Mouse (Mus musculus): ENCODE results near the gene Ggt5. TPM values are rescaled to one million over a fixed set of nuclear protein-coding genes. Genes with fewer than 3 reads are reported as not detected.
"Not testable (repeated sequence)": the region's sequence is repeated elsewhere in the genome, so short reads cannot be mapped to it uniquely, and the experiment has no call there.

Gene Ggt5
- polyA plus RNA-seq, 1 experiment from 2014 or later = 4.0 TPM

GRCm38 (mm10) chr10:75565436-75565835, 23.7 kb upstream of the Ggt5 start:
- Histone ChIP-seq H3K4me3 (ENCODE audit: low read depth, low read length) (peak overlapping the region; percentile 20; the same call in 1 of the 2 replicates), H3K27me3 (replicated peaks; ENCODE audit: control insufficient read depth, insufficient read depth, low read length) (peaks cover 11% of the 10 kb centered on the region)
- WGBS = 29% methylated on average over 6 of the region's 6 CpGs

DNA sequence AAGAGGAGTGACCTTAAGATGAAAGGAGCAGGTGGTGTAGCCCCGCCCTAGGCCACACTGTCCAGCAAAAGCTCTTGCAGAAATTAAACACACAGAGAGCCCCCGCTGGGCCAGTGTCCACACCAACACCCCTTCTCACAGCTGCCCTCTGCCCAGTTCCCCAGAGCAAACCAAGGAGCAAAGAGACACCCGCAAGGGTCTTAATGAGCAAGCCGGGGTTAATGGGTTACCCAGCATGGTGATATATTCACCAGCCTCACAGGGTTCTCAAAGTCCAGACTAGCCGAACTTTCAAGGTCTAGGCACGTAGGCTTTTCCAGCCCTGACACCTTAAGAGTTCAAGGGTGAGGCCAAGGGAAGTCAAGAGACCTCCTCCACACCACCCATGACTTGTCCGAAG, 23.2 kb upstream of the Ggt5 start:
- WGBS = 40% methylated on average over 7 of the region's 7 CpGs
- peak overlapping the region; percentile 41; the same call in 1 of the 2 replicates for H3K9ac ChIP-seq (ENCODE audit: low read depth, low read length)
- peak; percentile 75 for ATAC-seq
- H3K4me2 ChIP-seq (replicated peaks; ENCODE audit: low read depth) = peak overlapping the region; percentile 57
- no peaks in the 10 kb centered on the region for H3K9me3 ChIP-seq (ENCODE audit: control insufficient read depth)
- no peaks in the 10 kb centered on the region for H3K36me3 ChIP-seq (ENCODE audit: control insufficient read depth, insufficient read depth)
- H3K4me3 ChIP-seq (ENCODE audit: low read depth, low read length) = no peak overlapping the region
- no peak for TF ChIP-seq CTCF (IDR thresholded peaks at IDR 0.05; ENCODE audit: low read depth)
- H3K27ac ChIP-seq (ENCODE audit: low read depth, low read length) = peak overlapping the region; percentile 89
- H3K4me1 ChIP-seq (replicated peaks; ENCODE audit: control insufficient read depth, insufficient read depth, low read length) = 0 out of 2 replicates have a peak, but pooled peaks cover 6% of the 10 kb centered on the region
- H3K27me3 ChIP-seq (replicated peaks; ENCODE audit: control insufficient read depth, insufficient read depth, low read length) = peaks cover 6% of the 10 kb centered on the region

More at GRCm38 (mm10) chr10:75565436-75565835, 23.7 kb upstream of the Ggt5 start:
- Histone ChIP-seq H3K4me2 (replicated peaks; ENCODE audit: low read depth) (peak overlapping the region; percentile 57), H3K27ac (ENCODE audit: low read depth, low read length) (peak overlapping the region; percentile 89), H3K36me3 (ENCODE audit: control insufficient read depth, insufficient read depth) (no peaks in the 10 kb centered on the region), H3K9ac (ENCODE audit: low read depth, low read length) (peak overlapping the region; percentile 41; the same call in 1 of the 2 replicates), H3K9me3 (ENCODE audit: control insufficient read depth) (no peaks in the 10 kb centered on the region), H3K4me1 (replicated peaks; ENCODE audit: control insufficient read depth, insufficient read depth, low read length) (0 out of 2 replicates have a peak, but pooled peaks cover 6% of the 10 kb centered on the region)
- peak; percentile 71 for ATAC-seq
- no peak for TF ChIP-seq CTCF (IDR thresholded peaks at IDR 0.05; ENCODE audit: low read depth)

- H3K4me1 ChIP-seq (replicated peaks; ENCODE audit: control insufficient read depth, insufficient read depth, low read length) = 0 out of 2 replicates have a peak, but pooled peaks cover 6% of the 10 kb centered on the region
- no peak overlapping the region for H3K4me3 ChIP-seq (ENCODE audit: low read depth, low read length)
- H3K27me3 ChIP-seq (replicated peaks; ENCODE audit: control insufficient read depth, insufficient read depth, low read length) = peaks cover 2% of the 10 kb centered on the region; the same call in 1 of the 2 replicates
- H3K4me2 ChIP-seq (replicated peaks; ENCODE audit: low read depth) = peak overlapping the region; percentile 57
- H3K27ac ChIP-seq (ENCODE audit: low read depth, low read length) = peak overlapping the region; percentile 89
- no peaks in the 10 kb centered on the region for H3K36me3 ChIP-seq (ENCODE audit: control insufficient read depth, insufficient read depth)
- WGBS = 55% methylated on average over 5 of the region's 5 CpGs
- peak; percentile 19; the same call in 1 of the 2 replicates for ATAC-seq
- TF ChIP-seq CTCF (IDR thresholded peaks at IDR 0.05; ENCODE audit: low read depth) = no peak
- H3K9ac ChIP-seq (ENCODE audit: low read depth, low read length) = no peak overlapping the region
- no peaks in the 10 kb centered on the region for H3K9me3 ChIP-seq (ENCODE audit: control insufficient read depth)
Measured at GRCm38 (mm10) chr10:75566321-75566720, 22.8 kb upstream of the Ggt5 start.

DNA sequence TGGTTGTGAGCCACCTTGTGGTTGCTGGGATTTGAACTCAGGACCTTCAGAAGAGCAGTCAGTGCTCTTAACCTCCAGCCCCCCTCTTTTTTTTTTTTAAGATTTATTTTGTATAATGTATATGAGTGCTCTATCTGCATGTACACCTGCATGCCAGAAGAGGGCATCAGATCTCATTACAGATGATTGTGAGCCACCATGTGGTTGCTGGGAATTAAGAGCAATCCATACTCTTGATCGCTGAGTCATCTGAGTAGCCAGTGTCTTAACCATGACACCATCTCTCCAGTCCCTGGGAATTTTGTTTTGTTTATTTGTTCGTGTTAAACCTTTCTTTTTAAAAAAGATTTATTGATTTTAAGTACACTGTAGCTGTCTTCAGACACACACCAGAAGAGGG, 22.4 kb upstream of the Ggt5 start:
- not testable (repeated sequence) for H3K4me3 ChIP-seq (ENCODE audit: low read depth, low read length); H3K27me3 ChIP-seq (replicated peaks; ENCODE audit: control insufficient read depth, insufficient read depth, low read length); ATAC-seq; H3K36me3 ChIP-seq (ENCODE audit: control insufficient read depth, insufficient read depth); H3K9ac ChIP-seq (ENCODE audit: low read depth, low read length); H3K4me1 ChIP-seq (replicated peaks; ENCODE audit: control insufficient read depth, insufficient read depth, low read length); H3K27ac ChIP-seq (ENCODE audit: low read depth, low read length); H3K9me3 ChIP-seq (ENCODE audit: control insufficient read depth)
- TF ChIP-seq CTCF (IDR thresholded peaks at IDR 0.05; ENCODE audit: low read depth) = peak; percentile 48; the same call in 1 of the 2 replicates
- WGBS = 70% methylated on average over 2 of the region's 2 CpGs
- H3K4me2 ChIP-seq (replicated peaks; ENCODE audit: low read depth) = peak overlapping the region; percentile 57; the same call in 1 of the 2 replicates

- Histone ChIP-seq H3K9ac (ENCODE audit: low read depth, low read length) (0 out of 2 replicates have a peak overlapping the region, but pooled peaks have one; percentile 3), H3K36me3 (ENCODE audit: control insufficient read depth, insufficient read depth) (no peaks in the 10 kb centered on the region), H3K4me1 (replicated peaks; ENCODE audit: control insufficient read depth, insufficient read depth, low read length) (0 out of 2 replicates have a peak, but pooled peaks cover 6% of the 10 kb centered on the region), H3K9me3 (ENCODE audit: control insufficient read depth) (no peaks in the 10 kb centered on the region), H3K4me3 (ENCODE audit: low read depth, low read length) (no peak overlapping the region), H3K27me3 (replicated peaks; ENCODE audit: control insufficient read depth, insufficient read depth, low read length) (no peaks in the 10 kb centered on the region), H3K4me2 (replicated peaks; ENCODE audit: low read depth) (peak overlapping the region; percentile 49), H3K27ac (ENCODE audit: low read depth, low read length) (no peak overlapping the region)
- ATAC-seq = no peak
- no peak for TF ChIP-seq CTCF (IDR thresholded peaks at IDR 0.05; ENCODE audit: low read depth)
- WGBS = 29% methylated on average over 5 of the region's 5 CpGs
Measured at GRCm38 (mm10) chr10:75568029-75568428, 21.1 kb upstream of the Ggt5 start.

- Histone ChIP-seq H3K9me3 (ENCODE audit: control insufficient read depth) (no peaks in the 10 kb centered on the region), H3K4me3 (ENCODE audit: low read depth, low read length) (no peak overlapping the region; the same call in 1 of the 2 replicates), H3K4me2 (replicated peaks; ENCODE audit: low read depth) (peak overlapping the region; percentile 49), H3K27me3 (replicated peaks; ENCODE audit: control insufficient read depth, insufficient read depth, low read length) (no peaks in the 10 kb centered on the region), H3K4me1 (replicated peaks; ENCODE audit: control insufficient read depth, insufficient read depth, low read length) (0 out of 2 replicates have a peak, but pooled peaks cover 6% of the 10 kb centered on the region), H3K36me3 (ENCODE audit: control insufficient read depth, insufficient read depth) (no peaks in the 10 kb centered on the region), H3K27ac (ENCODE audit: low read depth, low read length) (no peak overlapping the region), H3K9ac (ENCODE audit: low read depth, low read length) (0 out of 2 replicates have a peak overlapping the region, but pooled peaks have one; percentile 3)
- no peak for ATAC-seq
- WGBS = 8% methylated on average over 11 of the region's 11 CpGs
- TF ChIP-seq CTCF (IDR thresholded peaks at IDR 0.05; ENCODE audit: low read depth) = no peak
Measured at GRCm38 (mm10) chr10:75568441-75568840, 20.7 kb upstream of the Ggt5 start.

Data from intestine, postnatal 0 days (tissue).